Mouse (Mus musculus): ENCODE measurements around the gene Rem1.

GRCm38 (mm10) chr2:152625256-152625655 is 1.5 kb upstream of the Rem1 start:
- TF ChIP-seq CTCF (IDR thresholded peaks at IDR 0.05; ENCODE audit: insufficient read depth, low read depth, low read length) (no peak), POLR2A (IDR thresholded peaks at IDR 0.05; ENCODE audit: insufficient read depth, low read depth, low read length) (no peak)

Data from olfactory bulb, adult 2 months (tissue).